Mouse (Mus musculus) erythroblast, embryonic 14.5 days (primary cell): ENCODE results near the gene Fdxr. TPM values are rescaled to one million over a fixed set of nuclear protein-coding genes. Genes with fewer than 3 reads are reported as not detected.

Experiments
- H3K27me3 ChIP-seq: 2 replicates; pipeline ENCODE4 v1.6.1; 2012; ENCODE audit warnings: inconsistent platforms; ENCODE audit not compliant: control insufficient read depth
- H3K36me3 ChIP-seq: 2 replicates; pipeline ENCODE4 v1.6.1; 2012; ENCODE audit warnings: mild to moderate bottlenecking, inconsistent platforms; ENCODE audit not compliant: control insufficient read depth
- H3K4me1 ChIP-seq: 2 replicates; pipeline ENCODE4 v1.6.1; 2012; ENCODE audit warnings: inconsistent platforms; ENCODE audit not compliant: control insufficient read depth
- H3K4me3 ChIP-seq: replicated peaks from 2 replicates; pipeline ENCODE3; 2012; ENCODE audit warnings: moderate library complexity, mild to moderate bottlenecking, inconsistent platforms
- H3K9me3 ChIP-seq: 2 replicates; pipeline ENCODE4 v1.6.1; 2012; ENCODE audit warnings: low read length, inconsistent platforms, mixed read lengths; ENCODE audit not compliant: control insufficient read depth
- GATA1 ChIP-seq: IDR thresholded peaks from 2 replicates; pipeline ENCODE4 v1.6.1; 2012; ENCODE audit warnings: low read length, inconsistent platforms, mixed read lengths
- TAL1 ChIP-seq: IDR thresholded peaks from 3 replicates; pipeline ENCODE4 v1.6.1; 2012; ENCODE audit warnings: low read length, inconsistent platforms, mixed read lengths
- polyA plus RNA-seq: library from polyadenylated mRNA; stranded (reverse); fragments of >175 nt; gene quantifications from 2 replicates; pipeline ENCODE4 v1.2.3, GENCODE M21; 2012

Gene Fdxr
- polyA plus RNA-seq, 1 experiment = 1.5 TPM

- H3K36me3 ChIP-seq = peaks cover 18% of the 10 kb centered on the region; the same call in 1 of the 2 replicates
Measured at GRCm38 (mm10) chr11:115274771-115275170, 2.1 kb downstream of the Fdxr start.

DNA sequence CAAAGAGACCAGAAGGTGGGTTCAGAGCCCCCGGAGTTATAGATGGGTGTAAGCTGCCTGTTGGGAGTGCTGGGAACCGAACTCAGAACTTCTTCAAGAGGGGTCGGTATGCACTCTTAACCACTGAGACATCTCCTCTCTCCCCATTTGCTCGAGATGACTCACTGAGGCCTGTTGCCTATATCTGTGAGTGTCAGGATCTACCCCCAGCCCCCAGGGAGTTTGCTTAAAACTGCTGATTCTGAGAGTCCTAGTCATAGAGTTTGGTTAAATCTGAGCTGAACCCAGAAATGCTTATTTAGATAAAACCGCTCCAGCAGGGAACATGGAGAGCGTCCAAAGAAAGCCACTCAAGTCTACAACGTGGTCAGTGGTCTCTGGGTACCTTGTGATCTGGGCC, 2.7 kb downstream of the Fdxr start:
- H3K4me1 ChIP-seq = peaks cover 39% of the 10 kb centered on the region

More at GRCm38 (mm10) chr11:115274771-115275170, 2.1 kb downstream of the Fdxr start:
- Histone ChIP-seq H3K9me3 (no peaks in the 10 kb centered on the region), H3K27me3 (no peaks in the 10 kb centered on the region), H3K4me3 (no peak overlapping the region), H3K4me1 (peaks cover 44% of the 10 kb centered on the region)
- TF ChIP-seq TAL1 = no peak
- no peak for TF ChIP-seq GATA1

GRCm38 (mm10) chr11:115273735-115274134, 3.1 kb downstream of the Fdxr start:
- Histone ChIP-seq H3K27me3 (no peaks in the 10 kb centered on the region), H3K4me3 (no peak overlapping the region), H3K36me3 (peaks cover 28% of the 10 kb centered on the region; the same call in 1 of the 2 replicates), H3K4me1 (peaks cover 35% of the 10 kb centered on the region), H3K9me3 (no peaks in the 10 kb centered on the region)
- TF ChIP-seq GATA1 = no peak
- no peak for TF ChIP-seq TAL1

More for the DNA sequence above, 2.7 kb downstream of the Fdxr start:
- no peak overlapping the region for H3K4me3 ChIP-seq
- H3K36me3 ChIP-seq = peaks cover 23% of the 10 kb centered on the region; the same call in 1 of the 2 replicates
- H3K27me3 ChIP-seq = no peaks in the 10 kb centered on the region
- no peaks in the 10 kb centered on the region for H3K9me3 ChIP-seq
- TF ChIP-seq TAL1 = no peak
- TF ChIP-seq GATA1 = no peak

GRCm38 (mm10) chr11:115272894-115273498, 3.9 kb downstream of the Fdxr start:
- Histone ChIP-seq H3K9me3 (no peaks in the 10 kb centered on the region), H3K27me3 (peaks cover 3% of the 10 kb centered on the region), H3K4me3 (no peak overlapping the region), H3K36me3 (peaks cover 33% of the 10 kb centered on the region; the same call in 1 of the 2 replicates), H3K4me1 (peaks cover 28% of the 10 kb centered on the region)
- TF ChIP-seq TAL1 = no peak
- no peak for TF ChIP-seq GATA1

GRCm38 (mm10) chr11:115271481-115271880, 5.4 kb downstream of the Fdxr start:
- H3K27me3 ChIP-seq = peaks cover 18% of the 10 kb centered on the region
- no peak for TF ChIP-seq GATA1
- TF ChIP-seq TAL1 = no peak
- H3K4me3 ChIP-seq = no peak overlapping the region
- no peaks in the 10 kb centered on the region for H3K9me3 ChIP-seq
- peaks cover 18% of the 10 kb centered on the region for H3K4me1 ChIP-seq
- H3K36me3 ChIP-seq = peaks cover 34% of the 10 kb centered on the region; the same call in 1 of the 2 replicates

DNA sequence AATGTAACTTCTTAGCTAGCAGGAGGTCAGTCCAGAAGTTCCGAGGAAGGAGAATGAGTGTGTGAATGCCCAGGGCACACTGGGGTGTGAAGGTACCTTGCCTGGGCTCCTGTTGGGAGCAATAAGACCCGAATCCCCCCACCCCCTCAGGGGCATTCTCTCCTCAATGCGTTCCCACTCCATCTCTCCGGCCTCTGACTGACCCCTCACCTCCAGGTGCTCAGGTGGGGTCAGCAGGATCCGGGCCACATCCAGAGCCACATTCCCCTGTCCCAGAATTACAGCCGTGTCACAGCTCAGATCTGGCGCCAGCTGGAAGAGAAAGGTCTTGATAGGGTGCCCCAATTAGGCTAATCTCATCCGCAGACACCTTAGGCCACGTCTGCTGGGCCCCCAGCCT, 5.8 kb downstream of the Fdxr start:
- H3K9me3 ChIP-seq = no peaks in the 10 kb centered on the region
- TF ChIP-seq TAL1 (no peak), GATA1 (no peak)
- H3K36me3 ChIP-seq = peaks cover 34% of the 10 kb centered on the region; the same call in 1 of the 2 replicates
- H3K4me3 ChIP-seq = no peak overlapping the region
- peaks cover 23% of the 10 kb centered on the region for H3K27me3 ChIP-seq
- H3K4me1 ChIP-seq = peaks cover 14% of the 10 kb centered on the region

DNA sequence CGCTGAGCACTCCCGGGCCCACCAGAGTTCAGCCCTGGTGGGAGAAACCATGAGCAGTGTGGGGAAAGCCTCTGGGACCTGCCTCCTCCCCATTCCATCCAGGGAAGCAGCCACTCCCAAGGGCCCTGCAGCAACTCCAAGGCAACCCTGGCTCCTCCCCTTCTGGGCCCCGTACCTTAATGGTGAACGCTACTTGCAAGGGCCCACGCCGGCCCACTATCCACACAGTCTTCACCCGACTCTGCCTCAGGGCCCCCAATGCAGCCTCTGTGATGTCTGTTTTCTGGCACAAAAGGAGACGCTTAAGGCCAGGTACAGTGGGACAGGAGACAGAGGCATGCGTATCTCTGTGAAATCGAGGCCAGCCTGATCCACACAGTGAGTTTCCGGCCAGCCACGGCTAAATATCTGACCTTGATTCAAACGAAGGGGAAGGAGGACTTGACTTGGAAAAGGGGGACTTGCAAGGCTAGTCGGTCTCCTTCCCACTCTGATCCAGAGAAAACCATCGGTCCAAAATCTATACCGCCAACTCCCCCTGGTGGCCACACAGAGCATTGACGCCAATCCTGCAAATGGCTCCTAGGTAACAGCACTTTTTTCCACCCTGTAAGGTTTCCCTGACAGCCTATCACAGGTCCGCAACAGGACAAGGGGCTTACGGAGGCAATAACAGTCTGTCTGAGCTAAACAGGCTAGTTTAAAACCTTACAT, 6.5 kb downstream of the Fdxr start:
- Histone ChIP-seq H3K9me3 (no peaks in the 10 kb centered on the region), H3K36me3 (peaks cover 34% of the 10 kb centered on the region; the same call in 1 of the 2 replicates), H3K4me3 (no peak overlapping the region), H3K4me1 (peaks cover 6% of the 10 kb centered on the region), H3K27me3 (peaks cover 30% of the 10 kb centered on the region)
- TF ChIP-seq TAL1 (no peak), GATA1 (no peak)

- H3K4me1 ChIP-seq = peaks cover 6% of the 10 kb centered on the region
- TF ChIP-seq GATA1 (no peak), TAL1 (no peak)
- no peaks in the 10 kb centered on the region for H3K9me3 ChIP-seq
- H3K36me3 ChIP-seq = peaks cover 34% of the 10 kb centered on the region; the same call in 1 of the 2 replicates
- peaks cover 38% of the 10 kb centered on the region for H3K27me3 ChIP-seq
- H3K4me3 ChIP-seq = no peak overlapping the region
Measured at GRCm38 (mm10) chr11:115269330-115270066, 7.4 kb downstream of the Fdxr start.

GRCm38 (mm10) chr11:115267958-115268357, 8.9 kb downstream of the Fdxr start:
- TF ChIP-seq TAL1 (no peak), GATA1 (no peak)
- Histone ChIP-seq H3K9me3 (no peaks in the 10 kb centered on the region), H3K36me3 (peaks cover 34% of the 10 kb centered on the region; the same call in 1 of the 2 replicates), H3K4me3 (no peak overlapping the region), H3K4me1 (peaks cover 6% of the 10 kb centered on the region), H3K27me3 (peaks cover 49% of the 10 kb centered on the region)
